Mouse (Mus musculus) granulocyte monocyte progenitor cell, adult 5-6 weeks (primary cell): ENCODE data around the gene Rerg. TPM values are rescaled to one million over a fixed set of nuclear protein-coding genes. Genes with fewer than 3 reads are reported as not detected.

Experiments used
- ATAC-seq: replicated peaks from 2 replicates; pipeline ENCODE4 v1.8.0; 2016; ENCODE audit warnings: mild to moderate bottlenecking, moderate TSS enrichment, inconsistent platforms; ENCODE audit not compliant: poor library complexity, severe bottlenecking
- total RNA-seq, 2 experiments: library from RNA; stranded (forward) in 1 of 2; stranded (reverse) in 1 of 2; fragments of 200-712, 200-1000 nt in 1 of 2; fragments of >200 nt in 1 of 2; fragmentation: Nextera tagmentation in 1 of 2; gene quantifications; 2 replicates each; pipeline ENCODE4 v1.2.3; 2014 to 2017

Rerg gene
- total RNA-seq, 2 experiments from 2014 or later = 1.6 TPM; not detected in 1

- ATAC-seq = no peak
These were observed 33.9 kb downstream of the Rerg start for GRCm38 (mm10) chr6:137136401-137136800.

DNA sequence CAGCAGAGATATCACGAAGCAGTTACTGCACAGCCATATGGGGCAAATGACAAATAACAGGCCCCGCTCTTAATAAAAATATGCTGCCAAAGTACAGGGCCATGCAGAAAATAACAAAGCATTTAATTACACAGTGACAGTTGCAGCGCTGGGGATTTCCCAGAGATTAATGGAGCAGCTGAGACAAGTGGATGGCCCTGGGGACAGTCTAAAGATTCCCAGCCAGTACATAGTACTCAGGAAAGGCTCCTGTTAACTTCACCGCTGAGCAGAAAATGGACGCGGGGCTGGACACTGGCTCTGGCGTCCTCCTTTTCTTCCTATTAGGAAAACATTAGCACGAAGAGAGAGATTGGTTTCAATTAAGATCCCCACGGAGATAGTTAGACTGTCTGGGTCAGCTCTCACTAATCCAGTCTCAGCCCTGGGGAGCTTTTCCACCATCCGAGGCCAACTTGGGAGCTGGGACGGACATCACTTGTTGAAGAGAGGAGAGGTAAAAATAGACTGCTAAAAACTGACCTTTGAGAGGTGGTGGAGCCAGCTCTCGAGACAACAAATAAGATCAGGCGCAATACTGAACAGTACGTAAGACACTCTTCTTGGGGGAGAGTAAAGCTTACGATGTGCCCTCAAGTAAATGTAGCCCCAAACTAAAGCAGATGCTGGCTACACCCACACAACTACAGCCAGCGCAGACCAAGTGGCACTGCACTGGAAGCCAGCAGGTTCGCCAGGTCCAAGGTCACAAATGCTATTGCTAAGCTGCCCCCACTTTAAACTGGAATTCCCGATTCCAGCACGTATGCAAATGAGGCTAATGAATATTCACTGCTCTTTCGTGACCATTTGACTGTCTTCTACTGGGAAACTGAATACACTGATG is 34.5 kb downstream of the Rerg start:
- no peak for ATAC-seq

- ATAC-seq = no peak
These were observed 38.5 kb downstream of the Rerg start for GRCm38 (mm10) chr6:137131794-137132193.

DNA sequence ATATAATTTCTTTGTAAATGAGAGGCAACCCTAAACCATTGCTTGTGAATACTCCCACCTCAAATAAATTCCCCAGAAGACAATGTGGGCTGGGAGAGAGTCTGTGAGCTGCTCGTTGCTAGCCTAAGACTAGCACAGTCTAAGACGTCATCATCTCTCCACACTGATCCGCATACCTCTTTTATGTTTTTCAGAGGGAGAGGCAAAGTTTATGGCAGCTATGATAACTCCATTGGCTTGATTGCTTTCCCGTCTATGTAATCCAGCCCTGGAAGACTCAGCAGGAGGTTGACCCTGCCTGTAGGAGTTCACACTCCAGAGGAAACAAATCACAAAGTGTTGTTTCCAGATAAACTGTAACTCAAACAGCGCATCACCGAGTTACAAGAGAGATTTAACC is 38.9 kb downstream of the Rerg start:
- no peak for ATAC-seq

GRCm38 (mm10) chr6:137126861-137127260 is 43.4 kb downstream of the Rerg start:
- no peak for ATAC-seq

GRCm38 (mm10) chr6:137126224-137126623 is 44.1 kb downstream of the Rerg start:
- no peak for ATAC-seq

GRCm38 (mm10) chr6:137125433-137125832 is 44.9 kb downstream of the Rerg start:
- ATAC-seq = peak; percentile 63

DNA sequence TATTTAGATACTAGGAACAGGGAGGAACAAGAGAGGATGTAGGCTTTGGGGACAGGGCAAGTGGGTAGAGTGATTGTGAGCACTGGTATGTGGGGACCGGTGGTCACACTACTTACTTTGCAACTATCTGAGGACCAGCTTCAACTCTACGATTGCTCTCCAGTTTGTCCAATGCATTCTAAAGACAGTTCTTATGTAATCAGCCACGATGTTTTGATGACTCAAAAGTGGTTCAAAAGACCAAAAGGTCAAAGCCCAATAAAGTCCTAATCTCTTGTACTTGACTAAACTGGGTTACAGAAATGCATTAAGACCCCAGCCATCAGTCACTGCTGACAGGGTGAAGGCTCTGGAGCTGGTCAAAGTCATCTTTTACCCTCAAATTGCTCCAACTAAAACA is 45.3 kb downstream of the Rerg start:
- 0 out of 2 replicates have a peak, but pooled peaks have one; percentile 18 for ATAC-seq

DNA sequence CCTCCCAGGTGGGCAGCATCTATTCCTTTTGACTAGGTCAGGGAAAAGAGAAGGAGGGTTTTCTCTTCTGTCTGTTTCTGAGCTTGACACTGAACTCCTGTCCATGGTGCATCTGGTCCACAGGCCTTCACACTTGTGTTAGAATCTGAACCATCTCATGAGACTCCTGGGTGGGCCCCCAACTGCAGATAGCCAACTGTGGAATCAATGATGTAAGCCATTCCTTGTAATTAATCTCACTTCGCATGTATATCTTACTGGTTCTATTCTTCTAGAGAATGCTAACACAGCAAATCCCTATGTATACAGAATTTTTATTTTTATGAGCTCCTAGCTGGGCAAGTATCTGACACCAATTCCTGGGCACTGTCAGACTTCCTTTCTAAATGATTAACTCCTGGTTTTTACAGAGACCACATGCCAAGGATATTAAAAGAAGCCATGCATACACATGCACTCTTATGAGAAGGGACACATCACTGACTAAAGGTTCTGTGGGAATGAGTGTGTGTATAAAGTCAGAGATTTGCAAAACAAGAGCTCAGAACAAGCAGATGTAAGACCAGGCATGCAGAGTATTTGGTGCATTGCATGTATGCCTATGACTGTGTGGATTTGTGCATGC is 53.3 kb downstream of the Rerg start:
- no peak for ATAC-seq

DNA sequence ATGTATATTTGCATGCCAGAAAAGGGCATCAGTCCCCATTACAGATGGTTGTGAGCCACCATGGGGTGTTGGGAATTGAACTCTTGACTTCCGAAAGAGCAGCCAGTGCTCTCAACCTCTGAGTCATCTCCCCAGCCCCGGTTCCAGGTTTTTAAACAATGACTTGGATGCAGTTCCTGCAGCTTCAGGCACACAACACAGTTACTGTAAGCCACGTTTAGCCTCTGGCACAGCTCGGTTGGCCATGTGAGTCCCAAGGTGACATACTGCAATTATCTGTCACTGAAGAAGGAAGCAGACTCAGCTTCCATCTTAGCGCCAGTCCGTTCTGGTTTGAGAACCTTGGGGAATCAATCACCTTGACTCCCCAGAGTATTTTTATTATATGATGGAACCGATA is 55.4 kb downstream of the Rerg start:
- no peak for ATAC-seq

- no peak for ATAC-seq
These were observed 59.0 kb downstream of the Rerg start for GRCm38 (mm10) chr6:137111266-137111813.

- no peak for ATAC-seq
These were observed 59.5 kb downstream of the Rerg start for GRCm38 (mm10) chr6:137110778-137111174.

DNA sequence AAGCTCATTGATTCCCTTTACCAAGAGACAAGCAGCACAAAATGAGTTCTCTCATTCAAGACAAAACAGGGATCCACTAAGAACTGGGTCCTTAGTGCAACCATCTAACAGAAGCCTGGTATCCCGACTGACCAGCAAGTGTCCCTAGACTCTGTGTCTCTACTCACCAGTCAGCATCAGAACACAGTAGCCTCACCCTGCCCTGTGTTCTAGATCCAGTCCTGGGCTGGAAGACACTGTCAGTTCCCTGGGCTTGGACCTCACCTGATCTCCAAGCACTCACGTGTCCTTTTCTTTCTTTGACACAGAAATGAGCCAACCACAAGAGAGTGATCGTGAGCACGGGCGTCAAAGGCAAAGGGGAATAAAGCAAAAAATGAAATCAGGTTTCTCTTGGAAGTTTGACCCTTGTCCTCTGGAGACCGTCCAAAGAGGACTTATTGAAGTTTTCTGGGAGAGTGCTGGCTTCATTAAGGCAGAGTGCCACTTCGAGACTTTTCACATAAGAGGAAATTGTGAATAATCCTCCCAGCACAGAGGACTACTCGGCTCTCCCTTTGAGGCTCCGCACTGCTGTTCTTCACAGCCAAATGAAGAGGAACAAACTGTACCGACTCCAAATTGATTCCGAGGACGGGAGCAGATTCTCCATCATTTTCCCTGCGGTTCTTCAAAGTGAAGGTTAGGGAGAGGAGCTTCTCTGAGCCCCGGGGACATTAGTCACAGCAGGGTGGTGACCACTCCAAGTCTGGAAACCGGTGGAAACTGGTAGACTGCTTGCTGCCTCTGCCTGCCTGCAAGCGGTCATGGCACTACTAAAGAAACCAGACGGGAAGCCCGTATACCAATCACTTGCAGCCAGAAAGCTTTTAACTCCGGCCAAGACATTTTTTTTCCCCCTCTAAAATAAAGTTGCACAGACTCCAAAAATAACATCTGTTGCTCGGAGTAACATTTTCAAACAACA is 60.2 kb downstream of the Rerg start:
- no peak for ATAC-seq

GRCm38 (mm10) chr6:137105285-137105684 is 65.0 kb downstream of the Rerg start:
- no peak for ATAC-seq

GRCm38 (mm10) chr6:137102662-137103179 is 67.6 kb downstream of the Rerg start:
- peak; percentile 75 for ATAC-seq

GRCm38 (mm10) chr6:137101886-137102661 is 68.2 kb downstream of the Rerg start:
- no peak for ATAC-seq

- ATAC-seq = no peak
These were observed 70.0 kb downstream of the Rerg start for GRCm38 (mm10) chr6:137100259-137100658.

- ATAC-seq = peak; percentile 68
These were observed 71.8 kb downstream of the Rerg start for GRCm38 (mm10) chr6:137098232-137099191.
